Comparison of ENCODE assay signal across 17 mouse cellular contexts in genomic region chr14:62291406-62291987, GRCm38 (mm10). TPM values are rescaled to one million over a fixed set of nuclear protein-coding genes. Genes with fewer than 3 reads are reported as not detected.
A peak's percentile ranks its signal among the peaks of the same experiment; 100 is the strongest.
DNase-seq lines count a peak whose midpoint lies in the region; ATAC-seq lines count a peak whose summit lies in the region.
"Had no signal": no experiment of that assay in that cellular context is flagged by ENCODE, and none has a peak within 500 bp of the region (broad histone marks: within the 10 kb centered on the region; RNA-seq: fewer than 3 reads in every experiment).

No protein-coding gene starts in this region.

- no peak for ATAC-seq in hindbrain, embryonic 14.5 days (ENCODE audit: low FRiP score)
- ATAC-seq in hindbrain, embryonic 11.5 days (ENCODE audit: low FRiP score) = no peak
- no peak for ATAC-seq in forebrain, embryonic 14.5 days
- ATAC-seq: intestine, postnatal 0 days had no signal

- no peak overlapping the region for H3K4me3 ChIP-seq in hindbrain, embryonic 14.5 days (replicated peaks; ENCODE audit: low read length)
- H3K4me3 ChIP-seq in hindbrain, embryonic 11.5 days (ENCODE audit: low read depth, low read length) = no peak overlapping the region
- peak overlapping the region; percentile 61; the same call in 1 of the 2 replicates for H3K4me3 ChIP-seq in forebrain, embryonic 14.5 days (ENCODE audit: low read depth, low read length)

- H3K9me3 ChIP-seq in hindbrain, embryonic 14.5 days (ENCODE audit: control insufficient read depth, low read length) = no peaks in the 10 kb centered on the region
- no peaks in the 10 kb centered on the region for H3K9me3 ChIP-seq in hindbrain, embryonic 11.5 days (ENCODE audit: control insufficient read depth, low read length)
- H3K9me3 ChIP-seq in forebrain, embryonic 14.5 days (replicated peaks; ENCODE audit: control insufficient read depth, low read length) = no peaks in the 10 kb centered on the region
- H3K9me3 ChIP-seq: embryonic facial prominence, embryonic 10.5 days; heart, embryonic 13.5 days; limb, embryonic 15.5 days had no signal

- no peak overlapping the region for H3K9ac ChIP-seq in hindbrain, embryonic 14.5 days
- H3K9ac ChIP-seq in hindbrain, embryonic 11.5 days (ENCODE audit: low read depth, low read length) = no peak overlapping the region
- H3K9ac ChIP-seq in forebrain, embryonic 14.5 days (ENCODE audit: low read length) = no peak overlapping the region; the same call in 1 of the 2 replicates
- H3K9ac ChIP-seq: limb, embryonic 15.5 days had no signal

- DNase-seq in hindbrain, embryonic 14.5 days (ENCODE audit: low spot score) = no peak
- DNase-seq in hindbrain, embryonic 11.5 days (ENCODE audit: low spot score) = no peak
- DNase-seq in forebrain, embryonic 14.5 days (ENCODE audit: low spot score) = no peak
- peak; percentile 54 to 62 for DNase-seq in kidney, adult 8-10 months
- DNase-seq in kidney, postnatal 36 days = peak; percentile 41 to 59
- DNase-seq in lung, adult 18-20 months = no peak
- DNase-seq in natural killer cell, adult 2 months (ENCODE audit: low spot score in 2 of 2) = no peak
- DNase-seq in cerebellum, postnatal 25 days = no peak
- DNase-seq: cerebellum, adult 11 months; cerebellum, postnatal 36 days; heart, postnatal 36 days; layer of hippocampus, postnatal 36 days; right cerebral cortex, postnatal 25 days had no signal

- H3K27me3 ChIP-seq in hindbrain, embryonic 14.5 days (ENCODE audit: control insufficient read depth, insufficient read depth, low read length) = no peaks in the 10 kb centered on the region; the same call in 1 of the 2 replicates
- no peaks in the 10 kb centered on the region; the same call in 1 of the 2 replicates for H3K27me3 ChIP-seq in hindbrain, embryonic 11.5 days (ENCODE audit: control insufficient read depth, insufficient read depth, low read length)
- H3K27me3 ChIP-seq in forebrain, embryonic 14.5 days (replicated peaks; ENCODE audit: control insufficient read depth, insufficient read depth, low read length) = no peaks in the 10 kb centered on the region

- peaks cover 6% of the 10 kb centered on the region; the same call in 1 of the 2 replicates for H3K4me1 ChIP-seq in hindbrain, embryonic 14.5 days (replicated peaks; ENCODE audit: control insufficient read depth, insufficient read depth, low read length)
- peaks cover 4% of the 10 kb centered on the region for H3K4me1 ChIP-seq in hindbrain, embryonic 11.5 days (replicated peaks; ENCODE audit: control insufficient read depth, insufficient read depth, low read length)
- peaks cover 3% of the 10 kb centered on the region; the same call in 1 of the 2 replicates for H3K4me1 ChIP-seq in forebrain, embryonic 14.5 days (ENCODE audit: control insufficient read depth, insufficient read depth, low read length)

- H3K4me2 ChIP-seq in hindbrain, embryonic 14.5 days (replicated peaks) = peak overlapping the region; percentile 100
- H3K4me2 ChIP-seq in hindbrain, embryonic 11.5 days (replicated peaks; ENCODE audit: low read depth, low read length) = no peak overlapping the region
- H3K4me2 ChIP-seq in forebrain, embryonic 14.5 days (ENCODE audit: low read length) = peak overlapping the region; percentile 98

- H3K36me3 ChIP-seq in hindbrain, embryonic 14.5 days (replicated peaks; ENCODE audit: control insufficient read depth, insufficient read depth) = no peaks in the 10 kb centered on the region
- no peaks in the 10 kb centered on the region for H3K36me3 ChIP-seq in hindbrain, embryonic 11.5 days (ENCODE audit: control insufficient read depth, insufficient read depth, low read length)
- H3K36me3 ChIP-seq in forebrain, embryonic 14.5 days (ENCODE audit: control insufficient read depth, insufficient read depth, low read length) = no peaks in the 10 kb centered on the region
- H3K36me3 ChIP-seq: embryonic facial prominence, embryonic 10.5 days; heart, embryonic 13.5 days; limb, embryonic 15.5 days had no signal

- 96% methylated on average over 1 of the region's 1 CpGs for WGBS in hindbrain, embryonic 14.5 days
- WGBS in hindbrain, embryonic 11.5 days = 88% methylated on average over 1 of the region's 1 CpGs
- WGBS in forebrain, embryonic 14.5 days = 91% methylated on average over 1 of the region's 1 CpGs

- H3K27ac ChIP-seq in hindbrain, embryonic 14.5 days = no peak overlapping the region
- H3K27ac ChIP-seq in hindbrain, embryonic 11.5 days (ENCODE audit: low read depth, low read length) = no peak overlapping the region
- H3K27ac ChIP-seq in forebrain, embryonic 14.5 days (ENCODE audit: low read depth, low read length) = no peak overlapping the region
- H3K27ac ChIP-seq: heart, embryonic 13.5 days; limb, embryonic 15.5 days had no signal

RNA-seq across cellular contexts. Expression of gene Rnaseh2b, which starts 0.9 kb away (rescaled TPM):
- polyA plus RNA-seq in hindbrain, embryonic 14.5 days (2014; fragmentation: Nextera tagmentation; extraction: Ambion mirVana) = 26.2 and 29.7 TPM in 2 replicates
- polyA plus RNA-seq in hindbrain, embryonic 11.5 days (2014; fragmentation: Nextera tagmentation; extraction: Ambion mirVana) = 62.1 and 62.9 TPM in 2 replicates
- polyA plus RNA-seq in forebrain, embryonic 14.5 days (2014; fragmentation: Nextera tagmentation; extraction: Ambion mirVana) = 79.6 and 82.6 TPM in 2 replicates

RNA-seq across cellular contexts. Expression of gene Dleu7, which starts 1.4 kb away (rescaled TPM):
- polyA plus RNA-seq in hindbrain, embryonic 14.5 days (2014; fragmentation: Nextera tagmentation; extraction: Ambion mirVana) = 15.8 and 22.0 TPM in 2 replicates
- polyA plus RNA-seq in hindbrain, embryonic 11.5 days (2014; fragmentation: Nextera tagmentation; extraction: Ambion mirVana) = 1.4 and 1.6 TPM in 2 replicates
- polyA plus RNA-seq in forebrain, embryonic 14.5 days (2014; fragmentation: Nextera tagmentation; extraction: Ambion mirVana) = 24.3 and 28.2 TPM in 2 replicates

Comparison
In these comparisons a context has a peak if more than half of its experiments do, and no peak if none do; other contexts are left out.
1. DNase-seq: peak in kidney, adult 8-10 months (2 of 2) and kidney, postnatal 36 days (2 of 2); none in hindbrain, embryonic 14.5 days (single experiment), hindbrain, embryonic 11.5 days (single experiment), forebrain, embryonic 14.5 days (single experiment), lung, adult 18-20 months (0 of 2), natural killer cell, adult 2 months (0 of 2) and cerebellum, postnatal 25 days (0 of 2).